In the genomic region with DNA sequence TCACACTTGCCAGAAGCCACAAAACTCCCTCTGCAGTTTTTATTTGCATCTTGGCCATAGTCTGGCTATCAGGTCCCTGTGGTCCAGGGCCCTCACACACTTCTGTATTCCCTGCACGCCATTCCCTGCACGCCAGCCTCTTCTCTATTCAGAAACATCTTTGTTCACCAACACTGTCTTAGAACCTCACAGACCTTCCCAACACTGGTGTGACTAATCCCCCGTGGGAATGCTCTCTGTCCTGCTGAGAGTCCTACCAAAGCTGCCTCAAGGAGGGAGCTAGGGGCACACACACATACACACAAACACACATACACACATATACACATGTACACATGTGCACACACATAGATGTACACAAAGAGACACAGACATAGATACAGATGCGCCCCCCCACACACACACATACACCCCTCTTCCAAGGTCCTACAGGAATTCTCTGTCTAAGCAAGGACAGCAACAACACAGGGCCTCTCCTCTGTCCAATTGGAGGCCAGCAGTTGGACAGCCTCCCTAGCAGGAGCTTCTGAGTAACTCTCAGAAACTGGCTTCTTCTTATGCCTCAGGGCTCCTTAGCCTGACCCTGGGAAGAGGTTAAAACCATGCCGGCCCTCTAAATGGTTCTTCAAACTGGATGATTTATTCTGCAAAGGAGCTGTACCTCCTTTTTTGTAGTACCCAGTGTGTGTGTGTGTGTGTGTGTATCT, we compare ENCODE assay signal across 20 mouse cellular contexts.
DNase-seq lines count a peak whose midpoint lies in the region; ATAC-seq lines count a peak whose summit lies in the region.
"Had no signal": no experiment of that assay in that cellular context is flagged by ENCODE, and none has a peak within 500 bp of the region (broad histone marks: within the 10 kb centered on the region; RNA-seq: fewer than 3 reads in every experiment).

No protein-coding gene starts in this region.

- WGBS in forebrain, embryonic 10.5 days, result 77% methylated on average over 5 of the region's 5 CpGs
- 64% methylated on average over 5 of the region's 5 CpGs for WGBS in forebrain, embryonic 16.5 days
- 79% methylated on average over 5 of the region's 5 CpGs for WGBS in intestine, embryonic 16.5 days
- WGBS in intestine, embryonic 15.5 days, result 77% methylated on average over 5 of the region's 5 CpGs
- WGBS in midbrain, embryonic 12.5 days, result 56% methylated on average over 5 of the region's 5 CpGs
- 77% methylated on average over 5 of the region's 5 CpGs for WGBS in midbrain, embryonic 10.5 days

- no peak for ATAC-seq in forebrain, embryonic 16.5 days
- ATAC-seq in intestine, embryonic 16.5 days, result peak; percentile 54; the same call in 1 of the 2 replicates
- no peak for ATAC-seq in intestine, embryonic 15.5 days
- ATAC-seq in midbrain, embryonic 12.5 days (ENCODE audit: low FRiP score, low read depth), result peak; percentile 67; the same call in 1 of the 2 replicates
- ATAC-seq in activated CD4-positive, CD25-positive, alpha-beta regulatory T cell, adult 4 months, result no peak
- ATAC-seq: forebrain, embryonic 14.5 days; hindbrain, embryonic 16.5 days had no signal

- no peak overlapping the region for H3K4me3 ChIP-seq in forebrain, embryonic 10.5 days
- no peak overlapping the region for H3K4me3 ChIP-seq in forebrain, embryonic 16.5 days (replicated peaks; ENCODE audit: low read length)
- H3K4me3 ChIP-seq in intestine, embryonic 16.5 days (ENCODE audit: low read length), result no peak overlapping the region
- no peak overlapping the region for H3K4me3 ChIP-seq in intestine, embryonic 15.5 days (replicated peaks)
- no peak overlapping the region for H3K4me3 ChIP-seq in midbrain, embryonic 12.5 days
- no peak overlapping the region for H3K4me3 ChIP-seq in midbrain, embryonic 10.5 days
- H3K4me3 ChIP-seq: embryonic facial prominence, embryonic 12.5 days; heart, adult 2 months; heart, embryonic 15.5 days; hindbrain, embryonic 10.5 days had no signal

- H3K4me1 ChIP-seq in forebrain, embryonic 10.5 days, result peaks cover 9% of the 10 kb centered on the region
- H3K4me1 ChIP-seq in forebrain, embryonic 16.5 days (replicated peaks; ENCODE audit: control insufficient read depth, insufficient read depth, low read length), result peaks cover 10% of the 10 kb centered on the region
- no peaks in the 10 kb centered on the region for H3K4me1 ChIP-seq in intestine, embryonic 16.5 days (ENCODE audit: control insufficient read depth, insufficient read depth, low read length)
- no peaks in the 10 kb centered on the region for H3K4me1 ChIP-seq in intestine, embryonic 15.5 days (replicated peaks)
- H3K4me1 ChIP-seq in midbrain, embryonic 12.5 days, result peaks cover 19% of the 10 kb centered on the region
- H3K4me1 ChIP-seq in midbrain, embryonic 10.5 days, result peaks cover 6% of the 10 kb centered on the region; the same call in 1 of the 2 replicates
- H3K4me1 ChIP-seq: embryonic facial prominence, embryonic 12.5 days; heart, embryonic 15.5 days had no signal

- H3K9ac ChIP-seq in forebrain, embryonic 16.5 days (replicated peaks; ENCODE audit: low read depth, low read length), result no peak overlapping the region
- no peak overlapping the region for H3K9ac ChIP-seq in intestine, embryonic 16.5 days (ENCODE audit: low read depth, low read length)
- H3K9ac ChIP-seq in intestine, embryonic 15.5 days, result no peak overlapping the region
- no peak overlapping the region for H3K9ac ChIP-seq in midbrain, embryonic 12.5 days (replicated peaks)
- H3K9ac ChIP-seq: embryonic facial prominence, embryonic 12.5 days; heart, embryonic 15.5 days had no signal

- H3K27me3 ChIP-seq in forebrain, embryonic 10.5 days (ENCODE audit: poor library complexity, severe bottlenecking), result no peaks in the 10 kb centered on the region
- no peaks in the 10 kb centered on the region for H3K27me3 ChIP-seq in forebrain, embryonic 16.5 days (replicated peaks; ENCODE audit: control insufficient read depth, insufficient read depth, low read length)
- no peaks in the 10 kb centered on the region for H3K27me3 ChIP-seq in intestine, embryonic 16.5 days (replicated peaks; ENCODE audit: control insufficient read depth, insufficient read depth, low read length)
- no peaks in the 10 kb centered on the region for H3K27me3 ChIP-seq in intestine, embryonic 15.5 days (replicated peaks)
- no peaks in the 10 kb centered on the region for H3K27me3 ChIP-seq in midbrain, embryonic 12.5 days
- H3K27me3 ChIP-seq in midbrain, embryonic 10.5 days (ENCODE audit: low read depth, poor library complexity, severe bottlenecking), result no peaks in the 10 kb centered on the region
- H3K27me3 ChIP-seq: embryonic facial prominence, embryonic 12.5 days; heart, embryonic 15.5 days had no signal

- no peaks in the 10 kb centered on the region for H3K9me3 ChIP-seq in forebrain, embryonic 10.5 days
- H3K9me3 ChIP-seq in forebrain, embryonic 16.5 days (ENCODE audit: control insufficient read depth, low read length), result no peaks in the 10 kb centered on the region
- no peaks in the 10 kb centered on the region for H3K9me3 ChIP-seq in intestine, embryonic 16.5 days (ENCODE audit: control insufficient read depth, low read length)
- H3K9me3 ChIP-seq in intestine, embryonic 15.5 days, result no peaks in the 10 kb centered on the region
- H3K9me3 ChIP-seq in midbrain, embryonic 12.5 days, result no peaks in the 10 kb centered on the region
- H3K9me3 ChIP-seq in midbrain, embryonic 10.5 days (replicated peaks), result no peaks in the 10 kb centered on the region
- H3K9me3 ChIP-seq: embryonic facial prominence, embryonic 12.5 days; heart, embryonic 15.5 days; hindbrain, embryonic 10.5 days had no signal

- no peak for DNase-seq in forebrain, embryonic 10.5 days (ENCODE audit: extremely low spot score, low spot score)
- no peak for DNase-seq in midbrain, embryonic 10.5 days (ENCODE audit: low spot score)
- DNase-seq: adrenal gland, postnatal 14 days; cerebellum, adult 11-12 months; cerebellum, adult 9-10 months; cerebellum, postnatal 25 days; gastrocnemius, postnatal 14 days; heart, adult 2 months; heart, postnatal 14 days had no signal

- peak overlapping the region; percentile 2; the same call in 1 of the 2 replicates for H3K27ac ChIP-seq in forebrain, embryonic 10.5 days
- no peak overlapping the region for H3K27ac ChIP-seq in forebrain, embryonic 16.5 days (ENCODE audit: low read length)
- no peak overlapping the region for H3K27ac ChIP-seq in intestine, embryonic 16.5 days (ENCODE audit: low read length)
- H3K27ac ChIP-seq in intestine, embryonic 15.5 days, result no peak overlapping the region
- peak overlapping the region; percentile 26 for H3K27ac ChIP-seq in midbrain, embryonic 12.5 days (replicated peaks)
- no peak overlapping the region; the same call in 1 of the 2 replicates for H3K27ac ChIP-seq in midbrain, embryonic 10.5 days (replicated peaks)
- H3K27ac ChIP-seq: embryonic facial prominence, embryonic 12.5 days; heart, adult 2 months; heart, embryonic 15.5 days; hindbrain, embryonic 10.5 days had no signal

- no peak overlapping the region for H3K4me2 ChIP-seq in forebrain, embryonic 16.5 days (ENCODE audit: low read length)
- H3K4me2 ChIP-seq in intestine, embryonic 16.5 days (ENCODE audit: low read depth, low read length), result no peak overlapping the region
- no peak overlapping the region for H3K4me2 ChIP-seq in intestine, embryonic 15.5 days (replicated peaks)
- H3K4me2 ChIP-seq in midbrain, embryonic 12.5 days (replicated peaks), result no peak overlapping the region
- H3K4me2 ChIP-seq: embryonic facial prominence, embryonic 12.5 days; heart, embryonic 11.5 days; heart, embryonic 15.5 days had no signal

- H3K36me3 ChIP-seq in forebrain, embryonic 10.5 days (replicated peaks), result no peaks in the 10 kb centered on the region
- H3K36me3 ChIP-seq in forebrain, embryonic 16.5 days (ENCODE audit: control insufficient read depth, insufficient read depth), result no peaks in the 10 kb centered on the region
- H3K36me3 ChIP-seq in intestine, embryonic 16.5 days (ENCODE audit: control insufficient read depth, insufficient read depth, low read length), result no peaks in the 10 kb centered on the region
- H3K36me3 ChIP-seq in intestine, embryonic 15.5 days, result no peaks in the 10 kb centered on the region
- H3K36me3 ChIP-seq in midbrain, embryonic 12.5 days, result no peaks in the 10 kb centered on the region
- H3K36me3 ChIP-seq in midbrain, embryonic 10.5 days, result no peaks in the 10 kb centered on the region
- H3K36me3 ChIP-seq: embryonic facial prominence, embryonic 12.5 days; heart, embryonic 15.5 days; hindbrain, embryonic 10.5 days had no signal

Comparison
In these comparisons a context has a peak if more than half of its experiments do, and no peak if none do; other contexts are left out.
1. H3K27ac ChIP-seq: peak in forebrain, embryonic 10.5 days (single experiment) and midbrain, embryonic 12.5 days (single experiment); none in forebrain, embryonic 16.5 days (single experiment), intestine, embryonic 16.5 days (single experiment), intestine, embryonic 15.5 days (single experiment) and midbrain, embryonic 10.5 days (single experiment).
2. ATAC-seq: peak in intestine, embryonic 16.5 days (single experiment) and midbrain, embryonic 12.5 days (single experiment); none in forebrain, embryonic 16.5 days (single experiment), intestine, embryonic 15.5 days (single experiment) and activated CD4-positive, CD25-positive, alpha-beta regulatory T cell, adult 4 months (single experiment).